Mouse (Mus musculus) midbrain, embryonic 10.5 days (tissue): ENCODE measurements around the gene Phb2. TPM values are rescaled to one million over a fixed set of nuclear protein-coding genes. Genes with fewer than 3 reads are reported as not detected.

Source experiments
- DNase-seq: peaks from one replicate; pipeline ENCODE4 v3.0.0-alpha.2; 2017; ENCODE audit warnings: low spot score
- H3K27ac ChIP-seq: fragments of 300-500 bp; sonication (generic); replicated peaks from 2 replicates; pipeline ENCODE4 v1.5.1; 2016; ENCODE audit warnings: mild to moderate bottlenecking
- H3K27me3 ChIP-seq: fragments of 300-500 bp; sonication (generic); 2 replicates; pipeline ENCODE4 v1.6.1; 2016; ENCODE audit warnings: low read depth, mild to moderate bottlenecking; ENCODE audit not compliant: poor library complexity, severe bottlenecking
- H3K36me3 ChIP-seq: fragments of 300-500 bp; sonication (generic); 2 replicates; pipeline ENCODE4 v1.6.1; 2016; ENCODE audit warnings: mild to moderate bottlenecking, moderate library complexity
- H3K4me1 ChIP-seq: fragments of 300-500 bp; sonication (generic); 2 replicates; pipeline ENCODE4 v1.6.1; 2016
- H3K4me3 ChIP-seq: fragments of 300-500 bp; sonication (generic); 2 replicates; pipeline ENCODE4 v1.5.1; 2016; ENCODE audit warnings: mild to moderate bottlenecking, moderate library complexity
- H3K9me3 ChIP-seq: fragments of 300-500 bp; sonication (generic); replicated peaks from 2 replicates; pipeline ENCODE4 v1.6.1; 2016; ENCODE audit warnings: mild to moderate bottlenecking
- WGBS: fragments of 180-500 bp; shearing (Covaris S2); methylation state at CpG from one replicate; pipeline ENCODE4 v1.1.7; 2016; 5-methylcytosine and 5-hydroxymethylcytosine counted together
- polyA plus RNA-seq: library from polyadenylated mRNA; unstranded; fragments of >200 nt; fragmentation: Nextera tagmentation; extraction: Ambion mirVana; gene quantifications from 2 replicates; pipeline ENCODE4 v1.2.1, GENCODE M21; 2016

The Phb2 gene
- polyA plus RNA-seq, 1 experiment from 2014 or later: 471 TPM

- peaks cover 73% of the 10 kb centered on the region for H3K36me3 ChIP-seq
Observed at GRCm38 (mm10) chr6:124746296-124746605, 34.1 kb downstream of the Phb2 start.

DNA sequence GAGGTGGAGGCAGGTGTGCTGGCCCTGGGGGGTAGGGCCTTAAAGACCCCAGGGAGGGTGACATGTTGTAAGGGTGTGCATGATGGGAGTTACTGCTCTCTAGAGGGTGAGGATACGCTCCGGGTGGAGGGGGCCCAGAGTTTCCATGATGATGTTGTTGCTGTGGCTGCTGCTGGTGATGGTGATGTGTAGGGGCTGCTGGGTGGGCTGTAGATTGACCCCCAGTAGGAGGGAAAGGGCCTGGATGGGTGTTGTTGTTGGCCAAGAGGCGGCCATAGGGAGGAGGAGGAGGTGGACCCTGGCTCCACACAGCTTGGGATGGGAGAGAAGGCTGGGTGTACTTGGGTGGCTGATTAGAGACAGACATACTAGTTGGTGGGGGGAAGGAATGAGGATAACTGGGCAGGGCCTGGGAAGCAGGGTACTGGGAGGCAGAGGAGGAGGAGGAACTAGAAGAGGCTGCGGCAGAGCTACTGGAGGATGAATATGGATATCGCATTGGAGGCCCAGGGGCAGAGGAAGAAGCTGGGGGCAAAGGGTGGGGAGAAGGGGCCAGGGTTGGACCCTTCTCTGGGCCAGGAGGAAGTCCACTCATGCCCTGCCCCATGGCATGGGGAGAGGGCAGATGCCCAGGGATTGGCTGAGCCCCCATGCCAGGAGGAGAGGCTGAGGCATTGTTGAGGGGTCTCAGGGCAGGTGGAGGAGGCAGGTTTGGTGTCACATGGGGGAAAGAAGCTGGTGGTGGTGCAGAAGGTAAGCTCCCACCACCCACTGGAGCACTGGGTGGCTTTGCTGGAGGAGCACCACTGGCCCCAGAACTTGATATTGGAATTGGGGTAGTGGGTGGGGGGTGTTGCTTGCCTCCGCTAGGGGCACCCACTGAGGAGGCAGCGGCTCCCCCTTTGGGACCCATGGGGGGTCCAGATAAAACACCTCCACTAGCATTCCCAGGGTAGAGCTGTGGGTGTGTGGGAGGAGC, 34.8 kb downstream of the Phb2 start:
- H3K27ac ChIP-seq: peak overlapping the region; percentile 96
- H3K4me3 ChIP-seq: peak overlapping the region; percentile 76
- peaks cover 40% of the 10 kb centered on the region for H3K4me1 ChIP-seq
- DNase-seq: no peak
- 87% methylated on average over 7 of the region's 7 CpGs for WGBS
- peaks cover 76% of the 10 kb centered on the region for H3K36me3 ChIP-seq
- H3K27me3 ChIP-seq: 0 out of 2 replicates have a peak, but pooled peaks cover 4% of the 10 kb centered on the region
- H3K9me3 ChIP-seq: no peaks in the 10 kb centered on the region

More at GRCm38 (mm10) chr6:124746296-124746605, 34.1 kb downstream of the Phb2 start:
- Histone ChIP-seq H3K27ac (peak overlapping the region; percentile 96), H3K27me3 (0 out of 2 replicates have a peak, but pooled peaks cover 4% of the 10 kb centered on the region), H3K4me3 (peak overlapping the region; percentile 76), H3K4me1 (peaks cover 46% of the 10 kb centered on the region), H3K9me3 (no peaks in the 10 kb centered on the region)
- DNase-seq: no peak
- whole genome bisulfite sequencing: 20% methylated on average over 8 of the region's 8 CpGs

DNA sequence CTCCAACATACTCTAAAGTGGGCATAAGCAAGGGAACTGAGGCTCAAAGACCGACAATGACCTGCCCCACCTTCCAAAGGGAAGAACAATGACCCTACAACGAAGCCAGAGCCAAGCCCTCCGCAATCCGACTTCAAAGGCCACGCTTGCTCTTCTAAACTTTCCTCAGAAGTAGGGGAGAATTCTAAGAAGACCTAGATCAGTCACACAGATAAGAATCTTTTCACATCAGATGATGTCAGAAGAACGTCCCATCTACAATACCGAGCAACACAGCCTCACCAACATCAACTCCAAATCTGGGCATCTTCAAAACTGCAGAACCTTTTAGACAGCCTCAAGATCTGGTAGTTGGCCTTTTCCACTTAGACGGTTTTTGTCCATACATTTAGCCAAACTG, 38.3 kb downstream of the Phb2 start:
- DNase-seq: no peak
- 90% methylated on average over 8 of the region's 8 CpGs for WGBS
- 0 out of 2 replicates have a peak, but pooled peaks cover 4% of the 10 kb centered on the region for H3K27me3 ChIP-seq
- peaks cover 47% of the 10 kb centered on the region for H3K36me3 ChIP-seq
- no peak overlapping the region for H3K27ac ChIP-seq
- H3K4me1 ChIP-seq: peaks cover 41% of the 10 kb centered on the region
- no peaks in the 10 kb centered on the region for H3K9me3 ChIP-seq
- no peak overlapping the region for H3K4me3 ChIP-seq

- WGBS: 89% methylated on average over 2 of the region's 2 CpGs
- no peaks in the 10 kb centered on the region for H3K27me3 ChIP-seq
- 0 out of 2 replicates have a peak overlapping the region, but pooled peaks have one; percentile 90 for H3K4me3 ChIP-seq
- H3K4me1 ChIP-seq: peaks cover 47% of the 10 kb centered on the region
- no peak for DNase-seq
- no peak overlapping the region for H3K27ac ChIP-seq
- H3K36me3 ChIP-seq: peaks cover 23% of the 10 kb centered on the region
- no peaks in the 10 kb centered on the region for H3K9me3 ChIP-seq
Observed at GRCm38 (mm10) chr6:124753861-124754260, 41.7 kb downstream of the Phb2 start.

GRCm38 (mm10) chr6:124755306-124755705, 43.2 kb downstream of the Phb2 start:
- peak overlapping the region; percentile 98 for H3K27ac ChIP-seq
- no peaks in the 10 kb centered on the region for H3K27me3 ChIP-seq
- WGBS: 1% methylated on average over 3 of the region's 3 CpGs
- 0 out of 2 replicates have a peak, but pooled peaks cover 10% of the 10 kb centered on the region for H3K36me3 ChIP-seq
- H3K9me3 ChIP-seq: no peaks in the 10 kb centered on the region
- DNase-seq: peak; percentile 14
- H3K4me3 ChIP-seq: peak overlapping the region; percentile 90
- H3K4me1 ChIP-seq: peaks cover 54% of the 10 kb centered on the region

- no peaks in the 10 kb centered on the region for H3K27me3 ChIP-seq
- peak within 1 kb of the TSS; percentile 98 for H3K27ac ChIP-seq
- peak within 1 kb of the TSS; percentile 90 for H3K4me3 ChIP-seq
- WGBS: under 1% methylated on average over 73 of the region's 100 CpGs
- 0 out of 2 replicates have a peak, but pooled peaks cover 8% of the 10 kb centered on the region for H3K36me3 ChIP-seq
- peaks cover 54% of the 10 kb centered on the region for H3K4me1 ChIP-seq
- DNase-seq: peak; percentile 81
- H3K9me3 ChIP-seq: no peaks in the 10 kb centered on the region
Observed at GRCm38 (mm10) chr6:124755831-124756595, 43.9 kb downstream of the Phb2 start, which contains the start of the genes Gm45234 and Atn1. Gene Gm45234, minus strand, starts transcription at chr6:124756021. Gene Atn1, minus strand, starts transcription at chr6:124756524.

- 0 out of 2 replicates have a peak, but pooled peaks cover 3% of the 10 kb centered on the region for H3K36me3 ChIP-seq
- H3K4me3 ChIP-seq: peak overlapping the region; percentile 90
- H3K4me1 ChIP-seq: peaks cover 54% of the 10 kb centered on the region
- no peaks in the 10 kb centered on the region for H3K9me3 ChIP-seq
- H3K27ac ChIP-seq: peak overlapping the region; percentile 98
- peak; percentile 87 for DNase-seq
- under 1% methylated on average over 54 of the region's 54 CpGs for WGBS
- H3K27me3 ChIP-seq: no peaks in the 10 kb centered on the region
Observed at GRCm38 (mm10) chr6:124756652-124757350, 44.7 kb downstream of the Phb2 start.

DNA sequence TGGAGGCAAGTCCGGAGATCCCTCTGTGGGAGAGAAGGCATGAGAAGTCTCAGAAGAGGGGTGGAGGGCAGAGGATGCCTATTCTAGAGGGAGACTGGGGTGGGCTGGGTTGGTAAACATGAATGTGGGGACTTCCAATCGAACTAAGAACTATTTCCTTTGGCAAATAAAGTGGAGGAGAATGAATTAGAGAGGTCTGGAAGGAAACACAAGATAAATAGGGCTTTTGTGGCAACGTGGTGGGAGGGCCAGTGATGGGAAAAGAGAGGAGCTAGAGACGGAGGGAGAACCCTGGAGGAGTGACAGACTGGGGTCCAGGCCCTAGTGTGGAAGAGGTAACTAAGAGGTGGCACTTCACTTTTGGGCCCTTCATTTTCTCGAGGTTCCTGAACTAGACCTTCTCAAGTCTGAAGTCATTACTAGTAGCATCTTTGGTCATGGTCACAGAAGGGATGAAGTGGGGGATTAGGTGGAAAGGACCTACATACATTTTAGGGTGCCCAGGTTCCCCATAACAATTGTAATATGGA, 45.3 kb downstream of the Phb2 start:
- H3K27me3 ChIP-seq: 0 out of 2 replicates have a peak, but pooled peaks cover 4% of the 10 kb centered on the region
- H3K9me3 ChIP-seq: no peaks in the 10 kb centered on the region
- H3K36me3 ChIP-seq: 0 out of 2 replicates have a peak, but pooled peaks cover 3% of the 10 kb centered on the region
- H3K4me3 ChIP-seq: peak overlapping the region; percentile 90
- peak overlapping the region; percentile 98 for H3K27ac ChIP-seq
- 4% methylated on average over 5 of the region's 5 CpGs for WGBS
- peaks cover 54% of the 10 kb centered on the region for H3K4me1 ChIP-seq
- no peak for DNase-seq

- 24% methylated on average over 5 of the region's 5 CpGs for WGBS
- 0 out of 2 replicates have a peak, but pooled peaks cover 1% of the 10 kb centered on the region for H3K36me3 ChIP-seq
- peak overlapping the region; percentile 90 for H3K4me3 ChIP-seq
- peak overlapping the region; percentile 98 for H3K27ac ChIP-seq
- H3K4me1 ChIP-seq: peaks cover 54% of the 10 kb centered on the region
- peaks cover 11% of the 10 kb centered on the region; the same call in 1 of the 2 replicates for H3K27me3 ChIP-seq
- no peaks in the 10 kb centered on the region for H3K9me3 ChIP-seq
- DNase-seq: peak; percentile 67
Observed at GRCm38 (mm10) chr6:124757909-124758848, 46.0 kb downstream of the Phb2 start.

DNA sequence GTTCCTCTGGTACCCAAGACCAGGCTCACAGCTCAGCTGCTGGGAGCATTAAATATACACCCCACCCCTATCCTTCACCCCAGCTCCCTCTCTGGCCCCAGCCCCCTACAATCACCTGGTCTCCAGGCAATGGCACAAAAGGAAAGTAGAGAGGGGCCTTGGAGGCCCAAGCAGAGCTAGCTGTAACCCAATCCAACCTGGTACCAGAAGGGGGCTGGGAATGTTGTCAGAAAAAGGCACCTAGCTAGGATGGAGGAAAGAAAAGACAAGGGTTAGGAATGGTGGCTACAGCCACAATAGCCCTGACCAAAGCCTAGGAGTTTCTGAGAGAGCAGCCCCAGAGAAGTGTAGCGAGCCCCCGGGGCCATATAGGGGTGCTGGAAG, 46.7 kb downstream of the Phb2 start:
- peaks cover 49% of the 10 kb centered on the region for H3K4me1 ChIP-seq
- WGBS: 78% methylated on average over 2 of the region's 2 CpGs
- H3K9me3 ChIP-seq: no peaks in the 10 kb centered on the region
- DNase-seq: no peak
- H3K4me3 ChIP-seq: peak overlapping the region; percentile 90
- peak overlapping the region; percentile 98 for H3K27ac ChIP-seq
- no peaks in the 10 kb centered on the region for H3K36me3 ChIP-seq
- peaks cover 11% of the 10 kb centered on the region; the same call in 1 of the 2 replicates for H3K27me3 ChIP-seq

DNA sequence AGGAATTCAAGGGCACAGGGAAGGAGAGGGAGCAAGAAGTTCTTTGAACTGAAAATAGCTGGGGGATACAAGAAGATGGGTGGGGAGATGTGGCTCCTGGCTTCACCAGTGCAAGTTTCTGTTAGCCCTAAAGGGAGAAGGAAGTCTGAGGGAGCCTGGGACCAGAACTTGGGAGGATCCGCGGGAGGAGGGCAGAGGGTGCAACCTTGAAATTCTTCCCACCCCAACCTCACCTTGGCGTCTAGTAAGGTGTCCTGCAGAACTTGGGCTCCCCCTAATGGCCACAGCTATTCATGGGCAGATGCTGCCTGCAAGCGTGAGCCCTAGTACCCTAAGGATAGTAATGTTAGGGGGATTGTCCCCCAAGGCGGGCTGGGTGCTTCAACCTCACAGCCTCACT, 47.1 kb downstream of the Phb2 start:
- peaks cover 11% of the 10 kb centered on the region; the same call in 1 of the 2 replicates for H3K27me3 ChIP-seq
- DNase-seq: peak; percentile 80
- peak overlapping the region; percentile 90; the same call in 1 of the 2 replicates for H3K4me3 ChIP-seq
- no peaks in the 10 kb centered on the region for H3K9me3 ChIP-seq
- H3K4me1 ChIP-seq: peaks cover 45% of the 10 kb centered on the region
- WGBS: 5% methylated on average over 5 of the region's 5 CpGs
- peak overlapping the region; percentile 98 for H3K27ac ChIP-seq
- no peaks in the 10 kb centered on the region for H3K36me3 ChIP-seq
